Mouse (Mus musculus) stomach, embryonic 14.5 days (tissue): ENCODE results near the gene Gm45021. TPM values are rescaled to one million over a fixed set of nuclear protein-coding genes. Genes with fewer than 3 reads are reported as not detected.

ENCODE experiments used
- ATAC-seq: fragments of 200-750 bp; cut with Nextera tagmentation; 2 replicates; pipeline ENCODE4 v1.8.0; 2017; ENCODE audit warnings: low read depth, moderate TSS enrichment; ENCODE audit not compliant: insufficient number of reproducible peaks, insufficient read depth, low FRiP score
- H3K27ac ChIP-seq: fragments of 300-500 bp; sonication (generic); 2 replicates; pipeline ENCODE4 v1.5.1; 2014; ENCODE audit warnings: mild to moderate bottlenecking, low read length, moderate library complexity, mixed read lengths
- H3K27me3 ChIP-seq: fragments of 300-500 bp; sonication (generic); 2 replicates; pipeline ENCODE4 v1.6.1; 2014; ENCODE audit warnings: low read length, control low read depth, mixed read lengths; ENCODE audit not compliant: control insufficient read depth, insufficient read depth
- H3K36me3 ChIP-seq: fragments of 300-500 bp; sonication (generic); 2 replicates; pipeline ENCODE4 v1.6.1; 2014; ENCODE audit warnings: mild to moderate bottlenecking, control low read depth, low read length, moderate library complexity, mixed read lengths; ENCODE audit not compliant: control insufficient read depth, insufficient read depth
- H3K4me1 ChIP-seq: fragments of 300-500 bp; sonication (generic); 2 replicates; pipeline ENCODE4 v1.6.1; 2014; ENCODE audit warnings: low read length, control low read depth, mixed read lengths; ENCODE audit not compliant: control insufficient read depth, insufficient read depth
- H3K4me2 ChIP-seq: fragments of 300-500 bp; sonication (generic); replicated peaks from 2 replicates; pipeline ENCODE4 v1.6.1; 2014; ENCODE audit warnings: low read depth, low read length, control low read depth
- H3K4me3 ChIP-seq: fragments of 300-500 bp; sonication (generic); 2 replicates; pipeline ENCODE4 v1.5.1; 2014; ENCODE audit warnings: low read depth, low read length, control low read depth
- H3K9ac ChIP-seq: fragments of 300-500 bp; sonication (generic); replicated peaks from 2 replicates; pipeline ENCODE4 v1.6.1; 2014; ENCODE audit warnings: low read depth, mild to moderate bottlenecking, control low read depth, low read length, moderate library complexity, mixed read lengths
- H3K9me3 ChIP-seq: fragments of 300-500 bp; sonication (generic); 2 replicates; pipeline ENCODE4 v1.6.1; 2016; ENCODE audit warnings: low read depth, low read length, control low read depth; ENCODE audit not compliant: control insufficient read depth
- WGBS: fragments of 180-500 bp; shearing (Covaris S2); extraction: QIAGEN DNeasy Blood & Tissue Kit; methylation state at CpG from one replicate; pipeline ENCODE4 v1.1.7; 2014; 5-methylcytosine and 5-hydroxymethylcytosine counted together
- polyA plus RNA-seq: library from polyadenylated mRNA; unstranded; fragments of >200 nt; fragmentation: Nextera tagmentation; extraction: Ambion mirVana; gene quantifications from 2 replicates; pipeline ENCODE4 v1.2.1, GENCODE M21; 2014

Gene Gm45021
- polyA plus RNA-seq, 1 experiment from 2014 or later, result not detected

DNA sequence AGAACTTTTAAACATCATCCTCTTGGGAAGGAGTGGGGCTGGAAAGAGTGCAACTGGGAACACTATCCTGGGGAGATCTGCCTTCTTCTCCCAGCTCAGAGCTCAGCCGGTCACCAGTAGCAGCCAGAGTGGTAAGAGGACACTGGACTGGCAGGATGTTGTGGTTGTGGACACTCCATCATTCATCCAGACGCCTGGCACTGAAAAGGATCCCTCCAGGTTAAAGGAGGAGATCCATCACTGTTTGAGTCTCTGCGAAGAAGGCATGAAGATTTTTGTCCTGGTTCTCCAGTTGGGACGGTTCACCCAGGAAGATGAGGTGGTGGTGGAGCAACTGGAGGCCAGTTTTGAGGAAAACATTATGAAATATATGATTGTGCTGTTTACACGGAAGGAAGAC, 69.3 kb downstream of the Gm45021 start:
- no peaks in the 10 kb centered on the region for H3K36me3 ChIP-seq
- no peak for ATAC-seq
- no peak overlapping the region for H3K9ac ChIP-seq
- H3K27me3 ChIP-seq, result no peaks in the 10 kb centered on the region
- H3K9me3 ChIP-seq, result no peaks in the 10 kb centered on the region
- WGBS, result 51% methylated on average over 5 of the region's 5 CpGs
- no peak overlapping the region for H3K4me2 ChIP-seq
- H3K4me3 ChIP-seq, result no peak overlapping the region
- H3K27ac ChIP-seq, result no peak overlapping the region
- H3K4me1 ChIP-seq, result no peaks in the 10 kb centered on the region

Other genes starting within 250 kb of the Gm45021 start
- 20.1 and 21.7 TPM in 2 replicates for gene Krba1, start 194.0 kb upstream of the Gm45021 start, polyA plus RNA-seq
- 27.1 and 30.8 TPM in 2 replicates for gene Zfp467, start 143.8 kb upstream of the Gm45021 start, polyA plus RNA-seq
- gene Sspo, start 141.4 kb upstream of the Gm45021 start, polyA plus RNA-seq, result 0.20 and 0.41 TPM in 2 replicates
- 25.7 and 27.5 TPM in 2 replicates for gene Atp6v0e2, start 52.0 kb upstream of the Gm45021 start, polyA plus RNA-seq
- 4.6 and 7.7 TPM in 2 replicates for gene Lrrc61, start 34.8 kb upstream of the Gm45021 start, polyA plus RNA-seq
- gene Rarres2, start 16.8 kb upstream of the Gm45021 start, polyA plus RNA-seq, result 88.6 and 91.1 TPM in 2 replicates
- gene Repin1, start 4.3 kb downstream of the Gm45021 start, polyA plus RNA-seq, result 27.1 and 27.5 TPM in 2 replicates
- not detected in 2 replicates for gene Gm44965, start 4.3 kb downstream of the Gm45021 start, polyA plus RNA-seq
- gene Zfp775, start 12.5 kb downstream of the Gm45021 start, polyA plus RNA-seq, result 6.9 and 7.0 TPM in 2 replicates
- gene AI854703, start 37.2 kb downstream of the Gm45021 start, polyA plus RNA-seq, result 0.94 and 1.1 TPM in 2 replicates
- gene Gimap8, start 57.6 kb downstream of the Gm45021 start, polyA plus RNA-seq, result 0.43 and 0.56 TPM in 2 replicates
- gene Gimap9, start 86.5 kb downstream of the Gm45021 start, polyA plus RNA-seq, result 6.7 and 8.6 TPM in 2 replicates
- 17.4 and 17.5 TPM in 2 replicates for gene Gimap4, start 94.9 kb downstream of the Gm45021 start, polyA plus RNA-seq
- 20.4 and 21.6 TPM in 2 replicates for gene Gimap6, start 118.6 kb downstream of the Gm45021 start, polyA plus RNA-seq
- gene Gm28053, start 129.0 kb downstream of the Gm45021 start, polyA plus RNA-seq, result 1.9 and 3.8 TPM in 2 replicates
- gene Gimap7, start 129.0 kb downstream of the Gm45021 start, polyA plus RNA-seq, result not detected in 2 replicates
- gene Gimap1, start 149.4 kb downstream of the Gm45021 start, polyA plus RNA-seq, result 14.4 and 16.2 TPM in 2 replicates
- gene Gimap5, start 156.6 kb downstream of the Gm45021 start, polyA plus RNA-seq, result 5.5 and 8.2 TPM in 2 replicates
- gene Gimap3, start 181.2 kb downstream of the Gm45021 start, polyA plus RNA-seq, result not detected in 2 replicates